In genomic region chr5:101538410-101539253, GRCm38 (mm10) we compare ENCODE assay signal across 9 mouse cellular contexts.
DNase-seq lines count a peak whose midpoint lies in the region; ATAC-seq lines count a peak whose summit lies in the region.
"Had no signal": no experiment of that assay in that cellular context is flagged by ENCODE, and none has a peak within 500 bp of the region (broad histone marks: within the 10 kb centered on the region; RNA-seq: fewer than 3 reads in every experiment).

No protein-coding gene starts in this region.

- H3K36me3 ChIP-seq in kidney, embryonic 16.5 days (ENCODE audit: insufficient read depth, low read length), result no peaks in the 10 kb centered on the region
- no peaks in the 10 kb centered on the region for H3K36me3 ChIP-seq in forebrain, embryonic 13.5 days (ENCODE audit: poor library complexity, severe bottlenecking)
- H3K36me3 ChIP-seq in limb, embryonic 13.5 days, result no peaks in the 10 kb centered on the region
- no peaks in the 10 kb centered on the region for H3K36me3 ChIP-seq in neural tube, embryonic 15.5 days
- H3K36me3 ChIP-seq: G1E had no signal

- no peak overlapping the region for H3K9ac ChIP-seq in kidney, embryonic 16.5 days (replicated peaks; ENCODE audit: low read length)
- H3K9ac ChIP-seq in forebrain, embryonic 13.5 days, result no peak overlapping the region
- no peak overlapping the region for H3K9ac ChIP-seq in limb, embryonic 13.5 days
- H3K9ac ChIP-seq in neural tube, embryonic 15.5 days (replicated peaks), result no peak overlapping the region

- peak overlapping the region; percentile 28 for H3K4me3 ChIP-seq in kidney, embryonic 16.5 days (ENCODE audit: low read length)
- no peak overlapping the region for H3K4me3 ChIP-seq in forebrain, embryonic 13.5 days
- peak overlapping the region; percentile 34 for H3K4me3 ChIP-seq in limb, embryonic 13.5 days
- H3K4me3 ChIP-seq in neural tube, embryonic 15.5 days (replicated peaks), result no peak overlapping the region
- H3K4me3 ChIP-seq: erythroblast, embryonic 14.5 days had no signal

- H3K9me3 ChIP-seq in kidney, embryonic 16.5 days (ENCODE audit: low read length), result no peaks in the 10 kb centered on the region
- no peaks in the 10 kb centered on the region for H3K9me3 ChIP-seq in forebrain, embryonic 13.5 days (replicated peaks)
- H3K9me3 ChIP-seq in limb, embryonic 13.5 days, result no peaks in the 10 kb centered on the region
- H3K9me3 ChIP-seq in neural tube, embryonic 15.5 days (replicated peaks), result no peaks in the 10 kb centered on the region

- ATAC-seq in kidney, embryonic 16.5 days (ENCODE audit: low FRiP score, low TSS enrichment), result no peak
- ATAC-seq in forebrain, embryonic 13.5 days, result no peak
- ATAC-seq in limb, embryonic 13.5 days (ENCODE audit: low FRiP score, low read depth), result no peak
- no peak for ATAC-seq in neural tube, embryonic 15.5 days (ENCODE audit: low FRiP score)

- H3K27ac ChIP-seq in kidney, embryonic 16.5 days (ENCODE audit: low read length), result no peak overlapping the region
- H3K27ac ChIP-seq in forebrain, embryonic 13.5 days, result no peak overlapping the region
- H3K27ac ChIP-seq in limb, embryonic 13.5 days, result no peak overlapping the region
- H3K27ac ChIP-seq in neural tube, embryonic 15.5 days (replicated peaks), result no peak overlapping the region

- WGBS in kidney, embryonic 16.5 days, result 2% methylated on average over 24 of the region's 24 CpGs
- under 1% methylated on average over 24 of the region's 24 CpGs for WGBS in forebrain, embryonic 13.5 days
- 3% methylated on average over 24 of the region's 24 CpGs for WGBS in limb, embryonic 13.5 days
- 4% methylated on average over 24 of the region's 24 CpGs for WGBS in neural tube, embryonic 15.5 days

- H3K4me2 ChIP-seq in kidney, embryonic 16.5 days (replicated peaks; ENCODE audit: low read depth, low read length), result peak overlapping the region; percentile 48
- peak overlapping the region; percentile 35 for H3K4me2 ChIP-seq in forebrain, embryonic 13.5 days
- peak overlapping the region; percentile 64 for H3K4me2 ChIP-seq in limb, embryonic 13.5 days (replicated peaks)
- H3K4me2 ChIP-seq in neural tube, embryonic 15.5 days, result peak overlapping the region; percentile 42

- H3K27me3 ChIP-seq in kidney, embryonic 16.5 days (ENCODE audit: insufficient read depth, low read length), result peaks cover 61% of the 10 kb centered on the region
- peaks cover 94% of the 10 kb centered on the region for H3K27me3 ChIP-seq in forebrain, embryonic 13.5 days
- H3K27me3 ChIP-seq in limb, embryonic 13.5 days, result peaks cover 69% of the 10 kb centered on the region
- peaks cover 89% of the 10 kb centered on the region for H3K27me3 ChIP-seq in neural tube, embryonic 15.5 days (replicated peaks)

- DNase-seq in kidney, adult 8-10 months, result no peak
- no peak for DNase-seq in adrenal gland, postnatal 10 days
- no peak for DNase-seq in spleen, postnatal 10 days (ENCODE audit: low spot score in 2 of 2)

- H3K4me1 ChIP-seq in kidney, embryonic 16.5 days (ENCODE audit: insufficient read depth, low read length), result peaks cover 6% of the 10 kb centered on the region
- H3K4me1 ChIP-seq in forebrain, embryonic 13.5 days, result peaks cover 19% of the 10 kb centered on the region
- peaks cover 24% of the 10 kb centered on the region for H3K4me1 ChIP-seq in limb, embryonic 13.5 days
- H3K4me1 ChIP-seq in neural tube, embryonic 15.5 days, result peaks cover 17% of the 10 kb centered on the region

Comparison
In these comparisons a context has a peak if more than half of its experiments do, and no peak if none do; other contexts are left out.
1. H3K4me3 ChIP-seq: peak in kidney, embryonic 16.5 days (single experiment) and limb, embryonic 13.5 days (single experiment); none in forebrain, embryonic 13.5 days (single experiment) and neural tube, embryonic 15.5 days (single experiment).
2. Peak in every context shown above with its lines, with median percentiles within 50 percentile points of each other: H3K4me2 ChIP-seq.